Mouse (Mus musculus) C2C12 (cell line): ENCODE measurements around the gene Ski. TPM values are rescaled to one million over a fixed set of nuclear protein-coding genes. Genes with fewer than 3 reads are reported as not detected.

Source experiments
- H3K27me3 ChIP-seq: one replicate; pipeline ENCODE4 v1.6.1; 2011; ENCODE audit not compliant: control insufficient read depth, insufficient read depth, insufficient read length
- H3K36me3 ChIP-seq: one replicate; pipeline ENCODE4 v1.6.1; 2011; ENCODE audit not compliant: control insufficient read depth, insufficient read depth
- H3K4me3 ChIP-seq: one replicate; pipeline ENCODE4 v1.5.1; 2011; ENCODE audit warnings: mild to moderate bottlenecking, control low read depth; ENCODE audit not compliant: poor library complexity, insufficient read depth, severe bottlenecking
- H3K79me2 ChIP-seq: one replicate; pipeline ENCODE4 v1.6.1; 2011; ENCODE audit not compliant: control insufficient read depth, insufficient read depth
- H3K79me3 ChIP-seq: one replicate; pipeline ENCODE4 v1.6.1; 2011; ENCODE audit warnings: low read depth, control low read depth
- H3ac ChIP-seq: one replicate; pipeline ENCODE3; 2011; ENCODE audit warnings: low read depth; ENCODE audit not compliant: control insufficient read depth, insufficient read length
- CEBPB ChIP-seq: IDR thresholded peaks from one replicate; pipeline ENCODE4 v1.6.1; 2011; ENCODE audit warnings: low read depth, mild to moderate bottlenecking, control low read depth, moderate library complexity
- CTCF ChIP-seq: IDR thresholded peaks from one replicate; pipeline ENCODE4 v1.5.1; 2011; ENCODE audit not compliant: control insufficient read depth, insufficient read depth, insufficient read length
- FOSL1 ChIP-seq: IDR thresholded peaks from one replicate; pipeline ENCODE4 v1.8.0; 2011; ENCODE audit warnings: mild to moderate bottlenecking, low read length; ENCODE audit not compliant: poor library complexity, insufficient read depth, severe bottlenecking
- MAX ChIP-seq: IDR thresholded peaks from one replicate; pipeline ENCODE4 v1.6.1; 2011; ENCODE audit warnings: mild to moderate bottlenecking, control low read depth
- MYOD1 ChIP-seq: IDR thresholded peaks from one replicate; pipeline ENCODE4 v1.6.1; 2011; ENCODE audit warnings: low read depth; ENCODE audit not compliant: control insufficient read depth, insufficient read length
- MYOG ChIP-seq: IDR thresholded peaks from one replicate; pipeline ENCODE4 v1.6.1; 2011; ENCODE audit not compliant: control insufficient read depth, insufficient read length; ENCODE audit errors: extremely low read depth
- USF1 ChIP-seq: IDR thresholded peaks from one replicate; pipeline ENCODE4 v1.6.1; 2011; ENCODE audit warnings: low read depth, mild to moderate bottlenecking, control low read depth, moderate library complexity
- polyA plus RNA-seq: library from polyadenylated mRNA; unstranded; fragments of >200 nt; fragmentation: generic; extraction: Trizol; gene quantifications from one replicate; pipeline ENCODE4 v1.2.1, GENCODE M21; 2012; ENCODE audit warnings: missing spikeins

Gene Ski
- polyA plus RNA-seq, 1 experiment: 45.2 TPM

DNA sequence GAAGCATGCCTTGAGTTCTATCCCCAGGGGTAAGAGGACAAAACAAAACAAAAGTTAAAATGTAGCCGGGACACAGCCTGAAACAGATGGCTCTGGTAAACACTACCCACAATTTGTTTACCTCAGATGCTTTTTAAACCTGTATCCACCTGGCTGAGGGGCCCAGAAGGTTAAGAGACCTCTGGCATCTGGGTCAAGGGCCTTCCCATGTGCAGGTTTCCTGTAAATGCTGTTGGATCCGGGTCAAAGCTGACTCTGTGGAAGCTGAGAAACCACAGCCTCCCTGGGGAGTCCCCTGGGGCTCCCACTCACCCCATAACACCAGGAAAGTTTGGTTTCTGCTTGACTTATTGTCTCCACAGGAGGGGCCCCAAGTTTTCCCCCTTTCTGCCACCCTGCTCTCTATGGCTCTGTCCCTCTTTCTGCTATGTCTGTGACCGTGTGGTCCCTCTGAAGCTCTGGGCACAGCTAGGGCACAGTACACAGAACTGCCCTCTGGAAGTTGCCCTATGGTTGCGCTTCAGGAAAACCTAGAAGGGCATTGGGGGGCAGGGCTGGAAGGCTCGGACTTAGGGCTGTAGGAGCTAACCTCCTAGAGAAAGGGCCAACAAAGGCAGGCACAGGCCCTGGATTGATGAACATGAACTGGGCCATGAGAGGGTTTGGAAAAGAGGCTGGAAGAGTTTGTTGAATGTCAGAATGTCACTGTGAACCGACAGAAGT lies 23.5 kb upstream of the Ski start:
- Histone ChIP-seq H3K4me3 (no peak overlapping the region), H3K79me3 (no peaks in the 10 kb centered on the region), H3K79me2 (peaks cover 6% of the 10 kb centered on the region), H3ac (no peak overlapping the region), H3K36me3 (no peaks in the 10 kb centered on the region), H3K27me3 (no peaks in the 10 kb centered on the region)
- TF ChIP-seq CEBPB (no peak), USF1 (no peak), MYOD1 (no peak)

DNA sequence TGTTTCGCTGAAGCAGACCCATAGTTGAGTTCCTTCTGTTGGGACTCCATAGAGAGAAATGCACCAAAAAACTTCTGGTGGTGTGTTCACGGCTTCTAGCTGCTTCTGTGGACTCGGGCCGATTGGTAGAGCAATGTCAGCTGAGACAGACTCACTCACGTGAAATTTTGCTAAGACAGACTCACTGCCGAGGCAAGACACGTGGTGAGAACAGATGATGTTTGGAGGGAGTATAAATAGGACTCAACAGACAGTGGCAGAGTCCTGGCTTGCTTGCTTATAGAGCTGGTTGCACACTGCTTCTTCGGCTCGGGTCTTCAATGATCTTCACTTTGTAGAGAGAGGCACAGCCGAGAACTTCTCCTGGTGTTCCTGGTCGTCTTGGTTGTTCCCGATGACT lies 20.8 kb upstream of the Ski start:
- Histone ChIP-seq H3K4me3 (no peak overlapping the region), H3K27me3 (no peaks in the 10 kb centered on the region), H3K79me2 (no peaks in the 10 kb centered on the region), H3K36me3 (no peaks in the 10 kb centered on the region), H3K79me3 (no peaks in the 10 kb centered on the region), H3ac (no peak overlapping the region)
- TF ChIP-seq FOSL1: no peak

DNA sequence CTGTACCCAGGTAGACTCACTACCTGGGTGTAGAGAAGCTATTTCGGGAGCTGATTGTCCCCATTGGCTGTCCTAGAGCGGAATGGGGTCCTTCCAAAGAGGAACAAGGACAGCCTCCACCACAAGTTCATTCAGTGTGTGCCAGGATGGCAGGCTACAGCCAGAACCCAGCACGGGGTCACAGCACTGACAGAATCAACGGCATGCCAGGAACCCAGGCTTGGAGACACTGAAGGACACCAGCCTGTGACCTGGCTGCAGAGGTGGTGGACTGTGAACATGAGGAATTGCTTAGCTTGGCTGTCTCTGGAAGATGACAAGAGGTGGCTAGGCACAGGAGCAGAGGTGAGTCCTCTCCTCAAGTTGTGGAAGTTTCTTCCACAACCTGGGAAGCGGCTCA lies 19.9 kb upstream of the Ski start:
- no peaks in the 10 kb centered on the region for H3K27me3 ChIP-seq
- TF ChIP-seq CEBPB (no peak), CTCF (no peak), MYOD1 (no peak), FOSL1 (no peak), MYOG (no peak), USF1 (no peak), MAX (no peak)
- no peaks in the 10 kb centered on the region for H3K36me3 ChIP-seq
- H3K79me3 ChIP-seq: no peaks in the 10 kb centered on the region
- no peak overlapping the region for H3K4me3 ChIP-seq
- no peaks in the 10 kb centered on the region for H3K79me2 ChIP-seq
- no peak overlapping the region for H3ac ChIP-seq

DNA sequence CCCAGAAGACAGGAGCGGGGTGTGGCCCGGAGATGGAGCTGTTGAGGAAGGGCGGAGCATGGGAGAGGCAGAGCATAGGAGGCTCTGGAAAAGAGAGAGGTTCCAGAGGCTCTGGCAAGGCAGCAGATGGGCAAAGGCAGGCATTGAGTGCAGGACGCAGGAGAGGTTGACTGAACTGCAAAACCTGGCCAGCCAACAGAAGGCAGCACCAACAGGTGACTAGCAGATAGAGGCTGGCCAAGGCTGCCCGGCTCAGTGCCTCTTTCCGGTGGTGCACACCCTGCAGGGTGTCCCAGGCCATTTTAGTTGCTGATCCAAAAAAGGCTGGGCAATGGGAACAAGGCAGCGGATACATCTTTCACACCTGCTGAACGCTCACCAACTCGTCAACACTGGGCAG lies 19.4 kb upstream of the Ski start:
- Histone ChIP-seq H3K27me3 (no peaks in the 10 kb centered on the region), H3K79me2 (no peaks in the 10 kb centered on the region), H3K36me3 (no peaks in the 10 kb centered on the region), H3K4me3 (no peak overlapping the region), H3K79me3 (no peaks in the 10 kb centered on the region), H3ac (no peak overlapping the region)
- no peak for TF ChIP-seq CEBPB

DNA sequence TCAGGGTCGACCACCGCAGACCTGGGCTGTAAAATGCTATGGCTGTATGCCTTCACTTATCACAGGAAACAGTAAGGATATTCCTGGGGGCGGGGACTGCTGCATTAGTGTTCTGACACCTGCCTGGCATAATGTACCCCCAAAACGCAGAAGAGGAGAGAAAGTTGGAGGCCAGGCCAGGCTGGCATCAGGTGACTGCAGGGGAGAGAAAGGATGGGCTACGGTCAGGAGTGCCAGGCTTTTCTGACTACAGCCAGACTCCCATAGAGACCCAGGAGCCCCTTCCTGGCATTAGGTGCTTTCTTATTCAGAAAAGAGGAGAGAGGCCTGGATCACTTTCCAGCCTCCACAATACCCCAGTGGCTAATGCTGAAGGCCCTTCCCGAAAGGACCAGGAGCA lies 17.1 kb upstream of the Ski start:
- TF ChIP-seq MYOG (no peak), FOSL1 (no peak), MYOD1 (no peak), CEBPB (no peak), MAX (no peak), CTCF (no peak), USF1 (no peak)
- no peak overlapping the region for H3ac ChIP-seq
- H3K4me3 ChIP-seq: no peak overlapping the region
- no peaks in the 10 kb centered on the region for H3K79me2 ChIP-seq
- H3K36me3 ChIP-seq: no peaks in the 10 kb centered on the region
- H3K79me3 ChIP-seq: no peaks in the 10 kb centered on the region
- no peaks in the 10 kb centered on the region for H3K27me3 ChIP-seq

DNA sequence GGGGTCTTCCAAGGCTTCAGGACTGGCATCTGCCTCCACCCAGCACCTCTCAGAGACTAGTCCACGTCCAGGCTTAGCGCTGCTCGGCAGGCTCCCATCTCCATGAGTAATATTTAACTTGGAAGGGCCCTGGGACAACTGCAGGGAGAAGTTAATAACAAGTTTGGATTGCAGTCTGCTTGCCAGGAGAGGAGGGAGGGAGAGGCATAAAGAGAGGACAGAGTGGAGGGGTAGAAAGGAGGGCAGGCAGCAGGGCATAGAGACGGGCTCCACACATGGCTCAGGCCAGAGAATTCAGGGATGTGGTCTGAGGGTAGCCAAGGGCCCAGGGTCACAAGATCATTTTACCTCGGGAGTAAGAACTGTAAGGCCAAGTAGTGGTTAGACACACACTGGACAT lies 15.9 kb upstream of the Ski start:
- no peaks in the 10 kb centered on the region for H3K79me2 ChIP-seq
- no peaks in the 10 kb centered on the region for H3K36me3 ChIP-seq
- no peak overlapping the region for H3ac ChIP-seq
- no peaks in the 10 kb centered on the region for H3K79me3 ChIP-seq
- H3K27me3 ChIP-seq: no peaks in the 10 kb centered on the region
- TF ChIP-seq FOSL1 (no peak), MAX (no peak), USF1 (no peak), MYOG (no peak), CTCF (no peak), MYOD1 (no peak), CEBPB (no peak)
- no peak overlapping the region for H3K4me3 ChIP-seq

DNA sequence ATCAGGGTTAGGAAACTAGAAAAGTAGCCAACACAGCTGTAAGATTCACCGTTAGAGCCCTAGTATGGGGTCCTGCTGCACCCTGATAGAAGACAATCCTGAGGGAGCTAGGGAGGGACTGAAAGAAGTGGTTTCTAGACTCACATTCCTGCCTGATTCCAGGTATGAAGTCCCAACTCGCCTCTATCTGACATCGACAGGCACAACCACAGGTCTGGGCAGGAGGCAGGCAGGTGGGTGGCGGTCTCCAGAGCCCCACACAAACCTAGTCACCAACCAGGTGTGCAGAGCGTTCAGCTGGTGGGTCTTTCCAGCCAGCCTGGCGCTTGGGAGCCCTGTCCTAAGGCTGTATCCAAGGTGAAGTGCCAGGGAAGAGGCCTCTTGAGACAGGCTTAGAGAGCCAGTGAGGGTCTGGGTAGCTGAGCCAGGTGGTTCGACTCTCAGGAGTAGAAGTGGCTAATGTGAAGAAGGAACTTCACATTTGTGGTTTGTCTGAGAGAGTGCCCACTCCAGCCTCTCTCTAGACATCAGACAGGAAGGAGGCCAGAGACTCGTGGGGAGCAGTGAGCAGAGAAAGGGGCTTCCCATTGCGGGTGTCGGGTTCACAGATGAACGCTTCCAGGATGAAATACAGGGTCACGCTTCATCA lies 14.5 kb upstream of the Ski start:
- H3K36me3 ChIP-seq: no peaks in the 10 kb centered on the region
- no peaks in the 10 kb centered on the region for H3K79me3 ChIP-seq
- TF ChIP-seq CEBPB (no peak), MYOD1 (no peak), CTCF (no peak)
- H3K4me3 ChIP-seq: no peak overlapping the region
- no peaks in the 10 kb centered on the region for H3K79me2 ChIP-seq
- no peak overlapping the region for H3ac ChIP-seq
- H3K27me3 ChIP-seq: no peaks in the 10 kb centered on the region
